ENCODE assay signal across 25 mouse cellular contexts in the genomic region with DNA sequence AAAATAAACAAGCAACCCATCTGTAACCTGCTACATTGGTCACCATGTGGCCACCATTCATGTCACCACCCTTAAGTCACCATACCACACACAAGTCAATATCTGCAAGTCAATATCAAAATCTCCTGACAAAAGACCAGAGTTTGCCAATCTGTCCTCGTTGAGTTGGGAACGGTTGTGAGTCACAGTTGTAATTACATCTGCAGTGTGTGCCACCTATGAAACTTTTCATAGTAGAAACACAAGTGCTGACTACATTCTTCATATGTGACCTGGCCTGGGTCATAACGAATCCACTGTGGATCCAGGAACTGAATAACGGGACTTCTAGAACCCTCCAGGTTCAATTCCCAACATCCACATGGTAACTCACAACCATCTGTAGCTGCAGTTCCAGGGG. TPM values are rescaled to one million over a fixed set of nuclear protein-coding genes. Genes with fewer than 3 reads are reported as not detected.
DNase-seq lines count a peak whose midpoint lies in the region; ATAC-seq lines count a peak whose summit lies in the region.
"Had no signal": no experiment of that assay in that cellular context is flagged by ENCODE, and none has a peak within 500 bp of the region (broad histone marks: within the 10 kb centered on the region; RNA-seq: fewer than 3 reads in every experiment).

No protein-coding gene starts in this region.

- no peak overlapping the region for H3K9ac ChIP-seq in neural tube, embryonic 11.5 days (ENCODE audit: low read length)
- H3K9ac ChIP-seq in forebrain, embryonic 15.5 days (replicated peaks) = no peak overlapping the region
- H3K9ac ChIP-seq in midbrain, embryonic 12.5 days (replicated peaks) = no peak overlapping the region
- H3K9ac ChIP-seq: embryonic facial prominence, embryonic 12.5 days; liver, embryonic 13.5 days; neural tube, embryonic 12.5 days; stomach, embryonic 15.5 days had no signal

- H3K27me3 ChIP-seq in neural tube, embryonic 11.5 days (ENCODE audit: control insufficient read depth, insufficient read depth, low read length) = no peaks in the 10 kb centered on the region
- H3K27me3 ChIP-seq in forebrain, embryonic 15.5 days = no peaks in the 10 kb centered on the region
- H3K27me3 ChIP-seq in midbrain, embryonic 12.5 days = no peaks in the 10 kb centered on the region
- H3K27me3 ChIP-seq: embryonic facial prominence, embryonic 12.5 days; liver, embryonic 13.5 days; neural tube, embryonic 12.5 days; stomach, embryonic 15.5 days had no signal

- H3K4me3 ChIP-seq in neural tube, embryonic 11.5 days (ENCODE audit: low read depth, low read length) = no peak overlapping the region
- no peak overlapping the region for H3K4me3 ChIP-seq in forebrain, embryonic 15.5 days
- H3K4me3 ChIP-seq in midbrain, embryonic 12.5 days = no peak overlapping the region
- H3K4me3 ChIP-seq: embryonic facial prominence, embryonic 12.5 days; heart, embryonic 10.5 days; liver, embryonic 13.5 days; neural tube, embryonic 12.5 days; stomach, embryonic 15.5 days had no signal

- ATAC-seq in neural tube, embryonic 11.5 days (ENCODE audit: insufficient read depth, low FRiP score, low TSS enrichment) = no peak
- no peak for ATAC-seq in forebrain, embryonic 15.5 days (replicated peaks)
- no peak for ATAC-seq in midbrain, embryonic 12.5 days (ENCODE audit: low FRiP score, low read depth)
- ATAC-seq: activated CD4-positive, CD25-positive, alpha-beta regulatory T cell, adult 4 months; intestine, embryonic 16.5 days had no signal

- 74% methylated on average over 4 of the region's 4 CpGs for WGBS in neural tube, embryonic 11.5 days
- WGBS in forebrain, embryonic 15.5 days = 28% methylated on average over 4 of the region's 4 CpGs
- 48% methylated on average over 4 of the region's 4 CpGs for WGBS in midbrain, embryonic 12.5 days

- H3K4me2 ChIP-seq in neural tube, embryonic 11.5 days (ENCODE audit: low read depth) = no peak overlapping the region
- H3K4me2 ChIP-seq in forebrain, embryonic 15.5 days (replicated peaks) = no peak overlapping the region
- peak overlapping the region; percentile 36; the same call in 1 of the 2 replicates for H3K4me2 ChIP-seq in midbrain, embryonic 12.5 days (replicated peaks)
- H3K4me2 ChIP-seq: embryonic facial prominence, embryonic 12.5 days; liver, embryonic 13.5 days; stomach, embryonic 15.5 days had no signal

- no peak for DNase-seq in neural tube, embryonic 11.5 days (ENCODE audit: low spot score)
- DNase-seq in neural tube, embryonic 10.5 days (ENCODE audit: extremely low spot score, low spot score) = no peak
- DNase-seq in layer of hippocampus, postnatal 36 days = no peak
- no peak for DNase-seq in urinary bladder, postnatal 36 days (ENCODE audit: low spot score in 2 of 2)
- DNase-seq in B cell, adult 2 months = no peak
- DNase-seq: adrenal gland, adult 8-10 months; cerebellum, adult 11-12 months; cerebellum, postnatal 10 days; kidney, adult 9 months; kidney, postnatal 14 days; liver, embryonic 13.5 days; lung, adult 2 months; lung, postnatal 14 days; thymus, postnatal 25 days had no signal

- peaks cover 26% of the 10 kb centered on the region for H3K4me1 ChIP-seq in neural tube, embryonic 11.5 days (ENCODE audit: control insufficient read depth, insufficient read depth, low read length)
- H3K4me1 ChIP-seq in forebrain, embryonic 15.5 days = peaks cover 79% of the 10 kb centered on the region
- H3K4me1 ChIP-seq in midbrain, embryonic 12.5 days = peaks cover 65% of the 10 kb centered on the region
- H3K4me1 ChIP-seq: embryonic facial prominence, embryonic 12.5 days; heart, embryonic 10.5 days; liver, embryonic 13.5 days; stomach, embryonic 15.5 days had no signal

- H3K36me3 ChIP-seq in neural tube, embryonic 11.5 days (ENCODE audit: control insufficient read depth, insufficient read depth, low read length) = no peaks in the 10 kb centered on the region
- no peaks in the 10 kb centered on the region for H3K36me3 ChIP-seq in forebrain, embryonic 15.5 days
- no peaks in the 10 kb centered on the region for H3K36me3 ChIP-seq in midbrain, embryonic 12.5 days
- H3K36me3 ChIP-seq: embryonic facial prominence, embryonic 12.5 days; heart, embryonic 10.5 days; liver, embryonic 13.5 days; neural tube, embryonic 12.5 days; stomach, embryonic 15.5 days had no signal

- no peaks in the 10 kb centered on the region for H3K9me3 ChIP-seq in neural tube, embryonic 11.5 days (ENCODE audit: control insufficient read depth, low read length)
- no peaks in the 10 kb centered on the region for H3K9me3 ChIP-seq in forebrain, embryonic 15.5 days
- H3K9me3 ChIP-seq in midbrain, embryonic 12.5 days = no peaks in the 10 kb centered on the region
- H3K9me3 ChIP-seq: embryonic facial prominence, embryonic 12.5 days; heart, embryonic 10.5 days; liver, embryonic 13.5 days; neural tube, embryonic 12.5 days; stomach, embryonic 15.5 days had no signal

- peak overlapping the region; percentile 39; the same call in 1 of the 2 replicates for H3K27ac ChIP-seq in neural tube, embryonic 11.5 days (ENCODE audit: low read depth, low read length)
- H3K27ac ChIP-seq in forebrain, embryonic 15.5 days (replicated peaks) = peak overlapping the region; percentile 89
- H3K27ac ChIP-seq in midbrain, embryonic 12.5 days (replicated peaks) = peak overlapping the region; percentile 92
- H3K27ac ChIP-seq: embryonic facial prominence, embryonic 12.5 days; heart, embryonic 10.5 days; liver, embryonic 13.5 days; stomach, embryonic 15.5 days had no signal

RNA-seq across cellular contexts. Expression of a gene that starts 14.8 kb away (rescaled TPM):
- polyA plus RNA-seq in neural tube, embryonic 11.5 days (2014; fragmentation: Nextera tagmentation; extraction: Ambion mirVana) = 21.3 and 22.8 TPM in 2 replicates
- polyA plus RNA-seq in forebrain, embryonic 15.5 days (2015; fragmentation: Nextera tagmentation; extraction: Ambion mirVana) = 51.7 and 52.1 TPM in 2 replicates
- 49.5 and 59.0 TPM in 2 replicates for polyA plus RNA-seq in midbrain, embryonic 12.5 days (2016; fragmentation: Nextera tagmentation; extraction: Ambion mirVana)
- 10 to 100 TPM; 17.5 to 18.2 TPM for total RNA-seq in layer of hippocampus, postnatal 36 days (2021)
- total RNA-seq: gastrocnemius, adult 18-20 months; hematopoietic stem cell, adult 5-6 weeks; megakaryocyte progenitor cell, adult 5-6 weeks had no signal
- polyA plus RNA-seq: liver, embryonic 13.5 days had no signal

Comparison
In these comparisons a context has a peak if more than half of its experiments do, and no peak if none do; other contexts are left out.
1. H3K27ac ChIP-seq: peak in every context shown above with its lines; median percentile 92 in midbrain, embryonic 12.5 days; 89 in forebrain, embryonic 15.5 days; 39 in neural tube, embryonic 11.5 days.